Mouse (Mus musculus): Measurements from ENCODE around the gene Tert.

- TF ChIP-seq CTCF (IDR thresholded peaks at IDR 0.05; ENCODE audit: low read depth) (no peak), EP300 (optimal IDR thresholded peaks at IDR 0.05) (no peak)
Observed at GRCm38 (mm10) chr13:73675161-73675560, 48.5 kb downstream of the Tert start.
